Mouse (Mus musculus): ENCODE measurements around the gene Hdac5. TPM values are rescaled to one million over a fixed set of nuclear protein-coding genes. Genes with fewer than 3 reads are reported as not detected.

Gene Hdac5
- polyA plus RNA-seq, 1 experiment from 2014 or later = 88.2 TPM

GRCm38 (mm10) chr11:102257514-102257913 is 27.5 kb upstream of the Hdac5 start:
- 27% methylated on average over 9 of the region's 9 CpGs for WGBS
- no peaks in the 10 kb centered on the region for H3K27me3 ChIP-seq

GRCm38 (mm10) chr11:102249351-102250090 is 19.6 kb upstream of the Hdac5 start:
- H3K9ac ChIP-seq = peak overlapping the region; percentile 76
- H3K4me3 ChIP-seq = peak overlapping the region; percentile 67
- H3K9me3 ChIP-seq (replicated peaks) = no peaks in the 10 kb centered on the region

More at GRCm38 (mm10) chr11:102257514-102257913, 27.5 kb upstream of the Hdac5 start:
- no peak overlapping the region for H3K9ac ChIP-seq
- H3K27ac ChIP-seq = peak overlapping the region; percentile 51
- peaks cover 41% of the 10 kb centered on the region for H3K36me3 ChIP-seq (ENCODE audit: poor library complexity, severe bottlenecking)
- H3K4me2 ChIP-seq = 0 out of 2 replicates have a peak overlapping the region, but pooled peaks have one; percentile 2
- peaks cover 15% of the 10 kb centered on the region for H3K4me1 ChIP-seq
- ATAC-seq = no peak
- no peak overlapping the region for H3K4me3 ChIP-seq
- no peaks in the 10 kb centered on the region for H3K9me3 ChIP-seq (replicated peaks)

GRCm38 (mm10) chr11:102248630-102249230 is 18.8 kb upstream of the Hdac5 start, which contains the start of gene BC030867:
BC030867 (plus strand) TSS chr11:102248882.
- Histone ChIP-seq H3K9me3 (replicated peaks) (no peaks in the 10 kb centered on the region), H3K9ac (peak within 1 kb of the TSS; percentile 76), H3K36me3 (ENCODE audit: poor library complexity, severe bottlenecking) (peaks cover 11% of the 10 kb centered on the region; the same call in 1 of the 2 replicates), H3K4me1 (peaks cover 32% of the 10 kb centered on the region), H3K4me2 (peak within 1 kb of the TSS; percentile 87), H3K27ac (no peak within 1 kb of the TSS), H3K4me3 (peak within 1 kb of the TSS; percentile 67), H3K27me3 (no peaks in the 10 kb centered on the region)
- under 1% methylated on average over 41 of the region's 41 CpGs for WGBS
- peak; percentile 65 for ATAC-seq

More at GRCm38 (mm10) chr11:102249351-102250090, 19.6 kb upstream of the Hdac5 start:
- H3K36me3 ChIP-seq (ENCODE audit: poor library complexity, severe bottlenecking) = peaks cover 11% of the 10 kb centered on the region; the same call in 1 of the 2 replicates
- H3K4me1 ChIP-seq = peaks cover 30% of the 10 kb centered on the region
- H3K4me2 ChIP-seq = peak overlapping the region; percentile 87
- WGBS = 14% methylated on average over 9 of the region's 9 CpGs
- H3K27me3 ChIP-seq = no peaks in the 10 kb centered on the region
- no peak overlapping the region for H3K27ac ChIP-seq
- ATAC-seq = no peak

GRCm38 (mm10) chr11:102246871-102247270 is 16.9 kb upstream of the Hdac5 start:
- WGBS = 88% methylated on average over 4 of the region's 4 CpGs
- Histone ChIP-seq H3K4me3 (no peak overlapping the region), H3K36me3 (ENCODE audit: poor library complexity, severe bottlenecking) (peaks cover 7% of the 10 kb centered on the region; the same call in 1 of the 2 replicates), H3K9ac (no peak overlapping the region), H3K27ac (no peak overlapping the region), H3K4me1 (peaks cover 32% of the 10 kb centered on the region), H3K4me2 (no peak overlapping the region), H3K27me3 (no peaks in the 10 kb centered on the region), H3K9me3 (replicated peaks) (no peaks in the 10 kb centered on the region)
- ATAC-seq = no peak

GRCm38 (mm10) chr11:102246273-102246635 is 16.3 kb upstream of the Hdac5 start:
- Histone ChIP-seq H3K4me1 (peaks cover 32% of the 10 kb centered on the region), H3K9ac (no peak overlapping the region), H3K27me3 (no peaks in the 10 kb centered on the region), H3K4me2 (no peak overlapping the region), H3K36me3 (ENCODE audit: poor library complexity, severe bottlenecking) (0 out of 2 replicates have a peak, but pooled peaks cover 3% of the 10 kb centered on the region), H3K4me3 (no peak overlapping the region), H3K9me3 (replicated peaks) (no peaks in the 10 kb centered on the region), H3K27ac (no peak overlapping the region)
- WGBS = 74% methylated on average over 6 of the region's 6 CpGs
- no peak for ATAC-seq

GRCm38 (mm10) chr11:102245581-102246272 is 15.8 kb upstream of the Hdac5 start:
- Histone ChIP-seq H3K4me1 (peaks cover 32% of the 10 kb centered on the region), H3K4me3 (peak overlapping the region; percentile 39), H3K27ac (peak overlapping the region; percentile 67; the same call in 1 of the 2 replicates), H3K4me2 (peak overlapping the region; percentile 75), H3K9me3 (replicated peaks) (no peaks in the 10 kb centered on the region), H3K9ac (peak overlapping the region; percentile 67), H3K27me3 (no peaks in the 10 kb centered on the region), H3K36me3 (ENCODE audit: poor library complexity, severe bottlenecking) (no peaks in the 10 kb centered on the region)
- WGBS = 46% methylated on average over 14 of the region's 14 CpGs
- no peak for ATAC-seq

GRCm38 (mm10) chr11:102244926-102245449 is 15.0 kb upstream of the Hdac5 start:
- H3K36me3 ChIP-seq (ENCODE audit: poor library complexity, severe bottlenecking) = no peaks in the 10 kb centered on the region
- 1% methylated on average over 32 of the region's 32 CpGs for WGBS
- ATAC-seq = peak; percentile 72
- H3K9me3 ChIP-seq (replicated peaks) = no peaks in the 10 kb centered on the region
- no peaks in the 10 kb centered on the region for H3K27me3 ChIP-seq
- H3K27ac ChIP-seq = peak overlapping the region; percentile 67
- peaks cover 32% of the 10 kb centered on the region for H3K4me1 ChIP-seq
- H3K9ac ChIP-seq = peak overlapping the region; percentile 67
- peak overlapping the region; percentile 39 for H3K4me3 ChIP-seq
- H3K4me2 ChIP-seq = peak overlapping the region; percentile 75

GRCm38 (mm10) chr11:102241874-102242273 is 11.9 kb upstream of the Hdac5 start:
- Histone ChIP-seq H3K4me1 (peaks cover 17% of the 10 kb centered on the region), H3K27ac (no peak overlapping the region), H3K9me3 (replicated peaks) (no peaks in the 10 kb centered on the region), H3K9ac (no peak overlapping the region), H3K36me3 (ENCODE audit: poor library complexity, severe bottlenecking) (no peaks in the 10 kb centered on the region), H3K4me2 (no peak overlapping the region), H3K27me3 (no peaks in the 10 kb centered on the region), H3K4me3 (no peak overlapping the region)
- WGBS = 56% methylated on average over 5 of the region's 5 CpGs
- ATAC-seq = no peak

GRCm38 (mm10) chr11:102241246-102241645 is 11.3 kb upstream of the Hdac5 start:
- Histone ChIP-seq H3K9ac (no peak overlapping the region), H3K4me1 (peaks cover 17% of the 10 kb centered on the region), H3K27me3 (no peaks in the 10 kb centered on the region), H3K27ac (no peak overlapping the region), H3K36me3 (ENCODE audit: poor library complexity, severe bottlenecking) (no peaks in the 10 kb centered on the region), H3K4me2 (no peak overlapping the region), H3K9me3 (replicated peaks) (no peaks in the 10 kb centered on the region), H3K4me3 (no peak overlapping the region)
- ATAC-seq = no peak
- WGBS = 91% methylated on average over 5 of the region's 5 CpGs

GRCm38 (mm10) chr11:102240636-102241035 is 10.7 kb upstream of the Hdac5 start:
- Histone ChIP-seq H3K27me3 (no peaks in the 10 kb centered on the region), H3K4me3 (no peak overlapping the region), H3K4me1 (peaks cover 13% of the 10 kb centered on the region), H3K4me2 (no peak overlapping the region), H3K9ac (no peak overlapping the region), H3K36me3 (ENCODE audit: poor library complexity, severe bottlenecking) (no peaks in the 10 kb centered on the region), H3K9me3 (replicated peaks) (no peaks in the 10 kb centered on the region), H3K27ac (no peak overlapping the region)
- ATAC-seq = no peak
- 83% methylated on average over 6 of the region's 6 CpGs for WGBS

GRCm38 (mm10) chr11:102236022-102236421 is 6.1 kb upstream of the Hdac5 start:
- Histone ChIP-seq H3K9me3 (replicated peaks) (no peaks in the 10 kb centered on the region), H3K36me3 (ENCODE audit: poor library complexity, severe bottlenecking) (no peaks in the 10 kb centered on the region)
- WGBS = 84% methylated on average over 2 of the region's 2 CpGs

More at GRCm38 (mm10) chr11:102236022-102236421, 6.1 kb upstream of the Hdac5 start:
- Histone ChIP-seq H3K4me1 (no peaks in the 10 kb centered on the region), H3K4me3 (no peak overlapping the region), H3K9ac (no peak overlapping the region), H3K4me2 (no peak overlapping the region), H3K27ac (no peak overlapping the region), H3K27me3 (no peaks in the 10 kb centered on the region)
- no peak for ATAC-seq

Data from forebrain, embryonic 13.5 days (tissue).